Mouse (Mus musculus) heart, embryonic 12.5 days (tissue): Measurements from ENCODE around the gene Adamts4. TPM values are rescaled to one million over a fixed set of nuclear protein-coding genes. Genes with fewer than 3 reads are reported as not detected.
A peak's percentile ranks its signal among the peaks of the same experiment; 100 is the strongest.

Experiments used
- ATAC-seq: fragments of 200-750 bp; cut with Nextera tagmentation; 2 replicates; pipeline ENCODE4 v1.8.0; 2017; ENCODE audit warnings: moderate TSS enrichment, moderate library complexity; ENCODE audit not compliant: insufficient number of reproducible peaks, low FRiP score
- H3K27ac ChIP-seq: fragments of 300-500 bp; sonication (generic); 2 replicates; pipeline ENCODE4 v1.5.1; 2016; ENCODE audit warnings: mild to moderate bottlenecking, moderate library complexity; ENCODE audit not compliant: poor library complexity, severe bottlenecking
- H3K27me3 ChIP-seq: fragments of 300-500 bp; sonication (generic); replicated peaks from 2 replicates; pipeline ENCODE4 v1.6.1; 2016; ENCODE audit warnings: mild to moderate bottlenecking, moderate library complexity
- H3K36me3 ChIP-seq: fragments of 300-500 bp; sonication (generic); 2 replicates; pipeline ENCODE4 v1.6.1; 2016; ENCODE audit warnings: mild to moderate bottlenecking, moderate library complexity
- H3K4me1 ChIP-seq: fragments of 300-500 bp; sonication (generic); replicated peaks from 2 replicates; pipeline ENCODE4 v1.6.1; 2016; ENCODE audit warnings: mild to moderate bottlenecking
- H3K4me2 ChIP-seq: fragments of 300-500 bp; sonication (generic); 2 replicates; pipeline ENCODE4 v1.6.1; 2016; ENCODE audit warnings: mild to moderate bottlenecking, moderate library complexity
- H3K4me3 ChIP-seq: fragments of 300-500 bp; sonication (generic); 2 replicates; pipeline ENCODE4 v1.5.1; 2016; ENCODE audit warnings: mild to moderate bottlenecking
- H3K9ac ChIP-seq: fragments of 300-500 bp; sonication (generic); 2 replicates; pipeline ENCODE4 v1.6.1; 2016; ENCODE audit warnings: mild to moderate bottlenecking, moderate library complexity
- H3K9me3 ChIP-seq: fragments of 300-500 bp; sonication (generic); replicated peaks from 2 replicates; pipeline ENCODE4 v1.6.1; 2016; ENCODE audit warnings: mild to moderate bottlenecking, moderate library complexity
- WGBS: fragments of 180-500 bp; shearing (Covaris S2); methylation state at CpG from one replicate; pipeline ENCODE4 v1.1.7; 2016; 5-methylcytosine and 5-hydroxymethylcytosine counted together
- polyA plus RNA-seq: library from polyadenylated mRNA; unstranded; fragments of >200 nt; fragmentation: Nextera tagmentation; extraction: Ambion mirVana; gene quantifications from 2 replicates; pipeline ENCODE4 v1.2.1, GENCODE M21; 2016

Adamts4 gene
- polyA plus RNA-seq, 1 experiment from 2014 or later: 3.1 TPM

DNA sequence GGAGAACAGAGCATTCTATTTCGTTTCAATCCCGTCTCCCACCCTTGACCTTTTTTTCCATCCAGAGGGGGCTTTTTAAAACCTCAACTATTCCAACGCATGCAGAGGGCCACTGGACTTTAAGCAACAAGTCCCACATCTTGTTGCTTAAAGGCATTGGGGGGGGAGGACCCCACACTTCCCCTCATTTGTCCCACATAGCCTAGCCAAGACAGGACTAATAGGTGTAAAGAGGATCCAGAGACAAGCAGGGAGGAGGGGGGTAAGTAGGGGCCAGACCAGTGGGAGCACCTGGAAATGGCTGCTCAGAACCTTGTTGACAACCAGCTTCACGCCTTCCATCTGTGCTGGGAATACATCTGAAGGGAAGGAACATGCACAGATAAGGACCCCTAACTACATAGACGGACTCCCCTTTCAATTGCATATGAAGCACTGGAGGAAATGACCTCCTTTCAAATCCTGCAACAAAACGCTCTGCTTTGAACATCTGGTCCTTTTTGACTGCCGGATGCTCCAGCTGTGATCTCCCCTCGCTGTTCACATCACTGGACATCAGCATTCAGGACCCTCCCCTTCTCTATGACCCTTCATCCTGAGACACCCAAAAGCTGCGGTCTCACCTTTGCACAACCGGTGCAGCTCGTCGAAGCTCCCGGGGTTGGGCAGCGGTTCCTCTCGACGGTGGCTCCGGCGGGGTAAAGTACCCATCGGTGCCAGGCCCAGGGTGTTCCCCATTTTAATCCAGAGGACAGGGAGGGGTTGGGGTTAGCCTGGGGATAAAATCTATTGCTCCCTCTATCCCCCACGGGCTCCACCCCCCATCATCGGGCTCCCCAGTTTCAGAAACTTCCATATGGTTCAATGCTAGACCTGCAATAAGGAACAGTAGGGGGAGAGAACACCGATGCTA lies 28.7 kb upstream of the Adamts4 start:
- Histone ChIP-seq H3K27me3 (no peaks in the 10 kb centered on the region), H3K4me2 (peak overlapping the region; percentile 82), H3K9ac (peak overlapping the region; percentile 74), H3K27ac (peak overlapping the region; percentile 29; the same call in 1 of the 2 replicates), H3K36me3 (peaks cover 23% of the 10 kb centered on the region), H3K4me1 (peaks cover 9% of the 10 kb centered on the region), H3K4me3 (peak overlapping the region; percentile 67), H3K9me3 (no peaks in the 10 kb centered on the region)
- ATAC-seq: peak; percentile 0; the same call in 1 of the 2 replicates
- WGBS: 8% methylated on average over 22 of the region's 22 CpGs

DNA sequence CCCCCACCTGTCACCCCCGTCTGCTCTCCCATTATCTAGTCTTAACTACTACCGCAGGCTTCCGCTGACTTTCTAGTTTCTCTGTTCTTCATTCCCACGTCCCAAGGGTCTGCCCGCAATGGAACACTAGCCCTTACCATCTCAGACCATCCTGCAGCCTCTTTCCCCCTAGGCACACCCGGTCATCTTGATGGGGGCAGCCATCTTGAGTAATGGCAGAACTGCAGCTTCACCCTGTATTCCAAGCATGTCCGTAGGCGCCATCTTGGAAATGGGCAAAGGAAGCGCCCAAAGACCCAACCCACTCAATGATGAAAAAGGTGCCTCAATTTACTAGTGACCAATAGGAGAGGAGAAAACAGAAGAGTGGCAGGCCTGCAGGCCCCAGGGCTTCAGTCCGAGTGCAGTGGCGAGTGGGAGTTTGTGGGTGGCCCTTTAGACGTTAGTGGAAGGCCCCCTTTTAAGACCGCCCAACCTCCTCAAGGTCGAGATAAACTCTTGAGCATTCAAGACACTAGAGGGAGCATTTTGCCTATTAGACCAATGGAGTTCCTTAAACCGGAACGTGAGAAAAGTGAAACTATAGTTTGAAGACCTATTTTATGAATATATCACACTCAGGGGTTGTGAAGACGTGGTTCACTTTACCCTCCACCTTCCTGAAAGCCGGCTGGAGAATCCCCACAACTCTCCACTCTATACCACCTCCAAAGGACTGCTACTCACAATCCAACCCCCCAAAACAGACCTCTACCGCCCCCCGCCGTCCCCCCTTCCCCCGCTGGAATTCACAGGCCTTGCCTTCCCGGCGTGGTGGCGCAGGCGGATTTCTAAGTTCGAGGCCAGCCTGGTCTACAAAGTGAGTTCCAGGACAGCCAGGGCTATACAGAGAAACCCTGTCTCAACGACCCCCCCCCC lies 27.7 kb upstream of the Adamts4 start, which contains the start of gene Tomm40l:
Gene Tomm40l, minus strand, starts transcription at position 277 of the 918 bp plus-strand sequence.
- Histone ChIP-seq H3K27me3 (no peaks in the 10 kb centered on the region), H3K36me3 (peaks cover 23% of the 10 kb centered on the region), H3K27ac (peak within 1 kb of the TSS; percentile 72), H3K4me2 (peak within 1 kb of the TSS; percentile 82), H3K9me3 (no peaks in the 10 kb centered on the region), H3K4me1 (peaks cover 9% of the 10 kb centered on the region), H3K9ac (peak within 1 kb of the TSS; percentile 74), H3K4me3 (peak within 1 kb of the TSS; percentile 67)
- peak; percentile 97 for ATAC-seq
- 1% methylated on average over 28 of the region's 28 CpGs for WGBS

DNA sequence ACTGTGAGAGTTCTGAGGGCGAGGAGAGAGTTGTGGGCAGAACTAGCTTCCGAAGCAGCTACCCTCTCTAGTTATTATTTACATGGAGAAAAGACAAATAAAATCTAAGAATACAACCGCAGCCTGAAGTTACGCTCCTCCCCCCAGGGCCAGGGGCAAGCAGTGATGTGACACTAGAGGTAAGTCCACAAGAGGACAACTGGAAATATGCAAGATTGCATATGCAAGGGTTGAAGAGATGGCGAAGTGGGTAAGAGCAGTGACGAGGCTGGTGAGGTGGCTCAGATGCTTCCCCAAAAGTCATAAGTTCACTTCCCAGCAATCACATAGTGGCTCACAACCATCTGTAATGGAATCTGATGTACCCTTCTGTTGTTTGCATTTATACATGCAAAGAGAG lies 27.1 kb upstream of the Adamts4 start:
- H3K4me2 ChIP-seq: peak overlapping the region; percentile 61
- ATAC-seq: no peak
- H3K4me1 ChIP-seq: peaks cover 9% of the 10 kb centered on the region
- no peaks in the 10 kb centered on the region for H3K9me3 ChIP-seq
- no peaks in the 10 kb centered on the region for H3K27me3 ChIP-seq
- WGBS: 81% methylated on average over 6 of the region's 6 CpGs
- H3K27ac ChIP-seq: peak overlapping the region; percentile 72
- peak overlapping the region; percentile 46; the same call in 1 of the 2 replicates for H3K9ac ChIP-seq
- H3K36me3 ChIP-seq: peaks cover 23% of the 10 kb centered on the region
- peak overlapping the region; percentile 67 for H3K4me3 ChIP-seq

DNA sequence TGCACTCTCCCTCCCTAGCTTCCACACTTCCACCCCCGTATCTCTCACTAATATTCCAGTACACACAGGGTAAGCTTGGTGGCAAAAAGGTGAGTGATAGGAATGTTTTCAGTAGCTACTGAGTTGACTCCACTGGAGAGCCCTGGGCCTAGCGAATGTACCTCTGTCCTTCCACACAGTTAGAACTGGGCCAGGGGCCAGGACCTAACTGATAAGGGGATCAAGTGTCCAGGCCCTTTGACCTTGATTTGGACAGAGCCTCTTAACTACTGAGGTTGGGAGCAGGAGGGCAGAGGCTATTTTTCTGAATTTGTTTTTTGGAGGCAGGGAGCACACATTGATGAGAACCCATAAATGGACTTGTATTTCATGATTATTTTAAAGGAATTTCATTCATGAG lies 26.4 kb upstream of the Adamts4 start:
- Histone ChIP-seq H3K4me2 (no peak overlapping the region), H3K9ac (no peak overlapping the region), H3K36me3 (peaks cover 17% of the 10 kb centered on the region), H3K9me3 (no peaks in the 10 kb centered on the region), H3K4me3 (no peak overlapping the region), H3K27ac (no peak overlapping the region), H3K4me1 (peaks cover 13% of the 10 kb centered on the region), H3K27me3 (no peaks in the 10 kb centered on the region)
- 50% methylated on average over 2 of the region's 2 CpGs for WGBS
- ATAC-seq: no peak

DNA sequence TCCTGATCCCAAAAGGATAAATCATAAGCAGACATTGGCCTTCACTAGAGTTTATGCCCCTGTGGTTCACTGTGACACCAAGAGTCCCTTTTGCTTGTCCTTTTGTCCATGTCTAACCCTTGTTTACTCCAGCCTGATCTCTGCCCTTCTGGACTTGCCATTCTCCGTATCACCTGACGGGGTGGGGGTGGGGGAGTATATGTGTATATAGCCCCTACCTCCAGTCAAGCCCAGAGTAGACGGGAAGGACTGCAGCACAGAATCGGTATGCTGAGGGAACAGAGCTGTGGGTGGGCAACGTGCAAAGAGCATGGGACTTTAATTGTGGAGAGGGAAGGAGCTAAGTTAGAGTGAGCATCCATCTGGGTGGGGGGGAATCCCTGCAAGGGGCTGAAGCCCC lies 25.4 kb upstream of the Adamts4 start, which contains the start of gene Apoa2:
Gene Apoa2, plus strand, starts transcription at position 198 of the 400 bp plus-strand sequence.
- H3K27me3 ChIP-seq: no peaks in the 10 kb centered on the region
- H3K4me1 ChIP-seq: peaks cover 13% of the 10 kb centered on the region
- H3K9me3 ChIP-seq: no peaks in the 10 kb centered on the region
- peaks cover 7% of the 10 kb centered on the region for H3K36me3 ChIP-seq
- no peak within 1 kb of the TSS for H3K4me3 ChIP-seq
- no peak within 1 kb of the TSS for H3K4me2 ChIP-seq
- 83% methylated on average over 5 of the region's 5 CpGs for WGBS
- no peak within 1 kb of the TSS for H3K27ac ChIP-seq
- no peak for ATAC-seq
- H3K9ac ChIP-seq: no peak within 1 kb of the TSS

DNA sequence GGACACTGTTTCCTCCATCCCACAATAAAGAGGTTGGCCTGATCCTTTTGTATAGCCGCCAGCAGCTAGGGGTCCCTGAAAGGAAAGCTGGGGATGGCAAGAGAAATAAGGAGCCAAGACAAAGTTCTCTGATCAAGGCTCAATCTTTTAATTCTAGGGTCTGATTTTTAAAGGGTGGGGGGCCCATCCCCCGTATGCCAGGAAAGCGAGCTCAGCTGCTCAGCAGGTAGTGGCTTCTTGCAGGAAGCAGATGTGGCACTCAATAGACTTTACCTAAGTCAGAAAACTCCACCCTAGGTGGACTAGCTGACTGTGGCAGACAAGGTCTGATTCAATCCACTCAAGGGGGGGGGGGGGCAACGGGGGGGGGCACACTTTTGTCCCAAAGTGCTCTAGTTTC lies 23.4 kb upstream of the Adamts4 start:
- H3K9me3 ChIP-seq: no peaks in the 10 kb centered on the region
- peaks cover 4% of the 10 kb centered on the region; the same call in 1 of the 2 replicates for H3K4me1 ChIP-seq
- no peak for ATAC-seq
- no peaks in the 10 kb centered on the region for H3K36me3 ChIP-seq
- no peak overlapping the region for H3K4me2 ChIP-seq
- H3K27ac ChIP-seq: no peak overlapping the region
- no peak overlapping the region for H3K4me3 ChIP-seq
- WGBS: 54% methylated on average over 4 of the region's 4 CpGs
- no peak overlapping the region for H3K9ac ChIP-seq
- no peaks in the 10 kb centered on the region for H3K27me3 ChIP-seq

DNA sequence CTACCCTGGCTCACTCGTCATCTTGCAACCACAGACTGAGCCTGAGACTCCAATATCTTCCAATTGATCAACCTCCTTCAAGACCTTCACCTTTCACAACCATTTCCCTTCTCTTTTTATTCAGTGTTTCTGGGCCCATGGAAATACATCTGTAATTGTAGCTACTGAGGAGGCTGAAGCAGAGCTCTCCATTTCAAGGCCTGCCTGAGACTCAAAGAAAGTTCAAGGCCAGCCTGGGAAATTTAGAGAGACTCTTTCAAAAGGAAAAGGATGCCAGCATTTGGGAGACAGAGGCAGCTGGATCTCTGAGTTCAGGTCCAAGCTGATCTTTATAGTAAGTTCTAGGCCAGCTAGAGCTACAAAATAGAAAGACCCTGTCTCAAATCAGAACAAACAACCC lies 22.3 kb upstream of the Adamts4 start:
- H3K9ac ChIP-seq: no peak overlapping the region
- no peak for ATAC-seq
- no peak overlapping the region for H3K27ac ChIP-seq
- H3K9me3 ChIP-seq: no peaks in the 10 kb centered on the region
- H3K4me1 ChIP-seq: peaks cover 4% of the 10 kb centered on the region; the same call in 1 of the 2 replicates
- H3K27me3 ChIP-seq: no peaks in the 10 kb centered on the region
- H3K36me3 ChIP-seq: no peaks in the 10 kb centered on the region
- H3K4me2 ChIP-seq: no peak overlapping the region
- WGBS: 63% methylated on average over 1 of the region's 1 CpGs
- no peak overlapping the region for H3K4me3 ChIP-seq

DNA sequence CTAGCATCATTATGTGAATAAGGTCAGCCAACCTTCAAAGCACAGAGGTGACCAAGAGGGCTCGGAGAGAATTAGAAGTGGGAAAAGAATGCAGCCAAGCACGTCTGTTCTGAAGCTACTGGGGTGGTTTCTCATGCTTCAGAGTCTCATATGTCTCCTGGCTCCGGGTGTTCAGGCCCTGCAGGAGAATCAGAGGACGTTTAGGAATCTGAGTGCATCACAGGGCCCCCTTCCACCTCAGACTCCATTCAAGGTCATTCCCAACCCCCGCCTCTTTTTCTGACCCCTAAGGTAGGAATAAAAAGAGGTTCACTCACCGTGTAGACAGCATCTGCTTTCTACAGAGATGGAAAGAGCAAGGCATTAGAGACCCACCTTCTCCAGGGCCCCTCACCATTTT lies 20.5 kb upstream of the Adamts4 start:
- Histone ChIP-seq H3K4me1 (peaks cover 19% of the 10 kb centered on the region), H3K27me3 (no peaks in the 10 kb centered on the region), H3K36me3 (peaks cover 12% of the 10 kb centered on the region), H3K27ac (no peak overlapping the region), H3K9me3 (no peaks in the 10 kb centered on the region), H3K9ac (no peak overlapping the region), H3K4me3 (no peak overlapping the region), H3K4me2 (no peak overlapping the region)
- no peak for ATAC-seq
- WGBS: 66% methylated on average over 6 of the region's 6 CpGs

DNA sequence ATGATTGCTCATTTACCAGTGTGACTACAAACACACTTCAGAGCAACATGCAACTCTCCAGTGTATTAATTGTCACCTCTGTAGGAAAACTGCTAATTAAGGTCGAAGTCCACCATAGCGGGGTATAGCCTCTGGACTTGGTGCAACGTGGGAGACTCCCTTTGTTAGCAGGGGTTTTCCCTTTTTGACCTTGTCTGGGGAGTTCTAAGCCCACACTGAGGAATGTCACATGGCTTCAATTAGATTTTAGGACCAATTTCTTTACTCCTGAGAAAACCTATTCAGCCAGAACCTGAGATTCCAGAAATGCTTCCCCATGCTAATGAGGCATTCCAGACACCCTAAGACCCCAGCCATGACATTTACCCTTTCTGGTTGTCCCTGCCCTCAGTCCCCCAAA lies 20.0 kb upstream of the Adamts4 start:
- no peak for ATAC-seq
- 81% methylated on average over 3 of the region's 3 CpGs for WGBS
- no peak overlapping the region for H3K27ac ChIP-seq
- H3K27me3 ChIP-seq: no peaks in the 10 kb centered on the region
- no peak overlapping the region for H3K4me3 ChIP-seq
- H3K9me3 ChIP-seq: no peaks in the 10 kb centered on the region
- H3K4me2 ChIP-seq: no peak overlapping the region
- H3K36me3 ChIP-seq: peaks cover 17% of the 10 kb centered on the region
- no peak overlapping the region for H3K9ac ChIP-seq
- peaks cover 19% of the 10 kb centered on the region for H3K4me1 ChIP-seq

DNA sequence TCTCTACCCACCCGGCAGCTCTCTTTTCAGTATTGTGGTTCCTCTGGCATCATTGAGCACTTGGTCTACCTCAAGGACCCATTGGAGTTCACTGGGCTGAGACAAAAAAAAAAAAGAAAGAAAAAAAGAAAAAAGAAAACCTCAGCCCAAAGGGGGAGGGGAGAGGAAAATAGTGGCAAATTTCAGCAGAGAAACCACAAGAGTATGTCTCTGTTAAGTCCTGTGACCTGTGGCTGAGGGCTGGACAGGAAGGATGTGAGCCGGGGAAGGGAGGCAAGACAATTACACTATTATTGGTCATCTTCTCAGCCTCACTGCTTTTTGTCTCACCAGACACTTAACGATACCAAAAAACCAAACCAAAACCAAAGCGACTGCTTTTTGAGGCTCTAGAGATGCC lies 18.4 kb upstream of the Adamts4 start:
- Histone ChIP-seq H3K9ac (no peak overlapping the region), H3K27ac (no peak overlapping the region), H3K9me3 (no peaks in the 10 kb centered on the region), H3K36me3 (peaks cover 33% of the 10 kb centered on the region), H3K4me2 (no peak overlapping the region), H3K27me3 (no peaks in the 10 kb centered on the region), H3K4me3 (no peak overlapping the region), H3K4me1 (peaks cover 21% of the 10 kb centered on the region)
- 63% methylated on average over 4 of the region's 4 CpGs for WGBS
- no peak for ATAC-seq

DNA sequence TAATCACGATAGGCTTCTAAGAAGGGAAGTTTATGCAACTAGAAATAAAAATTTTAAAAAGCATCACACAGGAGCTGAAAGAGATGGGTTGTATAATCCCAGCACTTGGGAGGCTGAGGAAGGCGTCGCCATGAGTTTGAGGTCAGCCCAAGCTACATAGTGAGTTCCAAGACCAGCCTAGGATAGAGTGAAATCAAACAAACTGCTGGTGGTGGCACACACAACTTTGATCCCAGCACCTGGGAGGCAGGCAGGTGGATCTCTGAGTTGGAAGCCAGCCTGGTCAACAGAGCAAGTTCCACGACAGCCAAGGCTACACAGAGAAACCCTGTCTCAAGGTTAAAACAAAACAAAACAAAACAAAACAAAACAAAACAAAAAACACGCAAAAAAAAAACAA lies 17.9 kb upstream of the Adamts4 start:
- Histone ChIP-seq H3K27ac (no peak overlapping the region), H3K36me3 (peaks cover 38% of the 10 kb centered on the region), H3K4me3 (no peak overlapping the region), H3K9me3 (no peaks in the 10 kb centered on the region), H3K27me3 (no peaks in the 10 kb centered on the region), H3K4me1 (peaks cover 21% of the 10 kb centered on the region), H3K9ac (no peak overlapping the region), H3K4me2 (no peak overlapping the region)
- WGBS: 78% methylated on average over 5 of the region's 5 CpGs
- ATAC-seq: no peak
